Mouse (Mus musculus) embryonic fibroblast, embryonic 13.5 days (primary cell): ENCODE results near the gene Ap3d1.

Experiments
- CTCF ChIP-seq: IDR thresholded peaks from 2 replicates; pipeline ENCODE4 v1.5.1; 2011; ENCODE audit warnings: mild to moderate bottlenecking, control low read depth, low read length, moderate library complexity, borderline replicate concordance; ENCODE audit not compliant: insufficient read depth
- POLR2A ChIP-seq: IDR thresholded peaks from 2 replicates; pipeline ENCODE4 v1.6.1; 2011; ENCODE audit warnings: low read depth, mild to moderate bottlenecking, control low read depth, low read length, moderate library complexity

DNA sequence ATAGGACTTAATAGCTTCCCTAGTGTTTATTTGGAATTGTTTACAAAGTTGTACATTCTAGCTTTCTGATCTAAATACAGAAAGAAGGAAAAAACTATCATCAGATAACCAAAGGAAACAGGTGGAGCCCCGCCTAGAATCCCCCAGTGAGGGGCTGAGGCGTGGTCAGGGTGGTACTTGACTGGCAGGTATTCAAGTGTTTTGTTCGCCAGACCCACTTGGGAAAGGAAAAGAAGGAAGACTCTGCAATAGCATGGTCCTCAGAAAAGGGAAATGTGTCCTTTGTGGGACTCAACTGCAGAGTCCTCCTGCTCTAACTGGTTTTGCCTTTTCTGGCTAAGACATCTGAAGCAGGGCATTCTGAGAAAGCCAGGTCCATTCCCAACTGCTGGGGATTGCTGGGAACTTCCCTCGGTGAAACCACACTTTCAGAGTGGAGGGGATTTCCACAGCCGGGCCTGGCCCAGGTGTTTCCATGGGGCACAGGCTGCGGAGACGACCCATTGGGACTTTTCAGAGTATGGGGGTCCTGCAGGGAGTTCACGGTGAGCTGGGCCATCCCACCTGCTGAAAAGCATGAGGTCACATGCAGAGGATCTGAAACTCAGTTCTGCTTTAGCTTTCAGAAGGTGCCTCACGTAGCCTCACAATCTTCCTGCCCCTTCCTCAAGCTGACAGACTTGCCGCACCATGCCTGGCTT, 46.1 kb downstream of the Ap3d1 start:
- TF ChIP-seq CTCF, result no peak
- no peak for TF ChIP-seq POLR2A
